Mouse (Mus musculus): ENCODE data around the gene Pdzd7.
A peak's percentile ranks its signal among the peaks of the same experiment; 100 is the strongest.

The Pdzd7 gene

GRCm38 (mm10) chr19:45030746-45031693 is 14.5 kb downstream of the Pdzd7 start:
- DNase-seq (ENCODE audit: low read depth, low spot score), result peak; percentile 37

GRCm38 (mm10) chr19:45030111-45030510 is 15.4 kb downstream of the Pdzd7 start:
- no peak for DNase-seq (ENCODE audit: low read depth, low spot score)

- no peak for DNase-seq (ENCODE audit: low read depth, low spot score)
Measured at GRCm38 (mm10) chr19:45029571-45029970, 15.9 kb downstream of the Pdzd7 start.

GRCm38 (mm10) chr19:45028746-45029145 is 16.8 kb downstream of the Pdzd7 start:
- no peak for DNase-seq (ENCODE audit: low read depth, low spot score)

- no peak for DNase-seq (ENCODE audit: low read depth, low spot score)
Measured at GRCm38 (mm10) chr19:45027848-45028247, 17.7 kb downstream of the Pdzd7 start.

- no peak for DNase-seq (ENCODE audit: low read depth, low spot score)
Measured at GRCm38 (mm10) chr19:45026958-45027670, 18.4 kb downstream of the Pdzd7 start.

- DNase-seq (ENCODE audit: low read depth, low spot score), result no peak
Measured at GRCm38 (mm10) chr19:45025937-45026568, 19.5 kb downstream of the Pdzd7 start.

- no peak for DNase-seq (ENCODE audit: low read depth, low spot score)
Measured at GRCm38 (mm10) chr19:45024775-45025174, 20.7 kb downstream of the Pdzd7 start.

- no peak for DNase-seq (ENCODE audit: low read depth, low spot score)
Measured at GRCm38 (mm10) chr19:45023993-45024392, 21.5 kb downstream of the Pdzd7 start.

GRCm38 (mm10) chr19:45021362-45021761 is 24.2 kb downstream of the Pdzd7 start:
- no peak for DNase-seq (ENCODE audit: low read depth, low spot score)

- DNase-seq (ENCODE audit: low read depth, low spot score), result no peak
Measured at GRCm38 (mm10) chr19:45020348-45020747, 25.2 kb downstream of the Pdzd7 start.

- DNase-seq (ENCODE audit: low read depth, low spot score), result no peak
Measured at GRCm38 (mm10) chr19:45018351-45018831, 27.1 kb downstream of the Pdzd7 start.

GRCm38 (mm10) chr19:45017909-45018308 is 27.6 kb downstream of the Pdzd7 start:
- DNase-seq (ENCODE audit: low read depth, low spot score), result no peak

GRCm38 (mm10) chr19:45017216-45017771 is 28.2 kb downstream of the Pdzd7 start:
- DNase-seq (ENCODE audit: low read depth, low spot score), result no peak

GRCm38 (mm10) chr19:45016341-45017215 is 28.9 kb downstream of the Pdzd7 start:
- DNase-seq (ENCODE audit: low read depth, low spot score), result no peak

GRCm38 (mm10) chr19:45015518-45016281 is 29.8 kb downstream of the Pdzd7 start:
- DNase-seq (ENCODE audit: low read depth, low spot score), result no peak

GRCm38 (mm10) chr19:45014981-45015402 is 30.5 kb downstream of the Pdzd7 start:
- no peak for DNase-seq (ENCODE audit: low read depth, low spot score)

GRCm38 (mm10) chr19:45014335-45014971 is 31.1 kb downstream of the Pdzd7 start, which contains the start of gene Lzts2:
Gene Lzts2 (plus strand): TSS chr19:45014414.
- DNase-seq (ENCODE audit: low read depth, low spot score), result no peak

GRCm38 (mm10) chr19:45013581-45014225 is 31.8 kb downstream of the Pdzd7 start:
- DNase-seq (ENCODE audit: low read depth, low spot score), result no peak
